9 mouse cellular contexts compared by ENCODE assay signal in genomic region chr11:83271951-83272843, GRCm38 (mm10). TPM values are rescaled to one million over a fixed set of nuclear protein-coding genes. Genes with fewer than 3 reads are reported as not detected.
DNase-seq lines count a peak whose midpoint lies in the region; ATAC-seq and TF ChIP-seq lines count a peak whose summit lies in the region.
"Had no signal": no experiment of that assay in that cellular context is flagged by ENCODE, and none has a peak within 500 bp of the region (broad histone marks: within the 10 kb centered on the region; RNA-seq: fewer than 3 reads in every experiment).

No protein-coding gene starts in this region.

- no peak for DNase-seq in heart, adult 11 months
- DNase-seq in embryo, embryonic 11 days, result peak; percentile 39
- DNase-seq in mesoderm, embryonic 11.5 days (ENCODE audit: low read depth, low spot score), result peak; percentile 33
- peak; percentile 39 for DNase-seq in yolk sac, embryonic 10.5 days (ENCODE audit: low spot score)
- no peak for DNase-seq in adrenal gland, adult 18-20 months (ENCODE audit: low spot score in 2 of 2)

- peak overlapping the region; percentile 69 for H3K4me2 ChIP-seq in heart, embryonic 13.5 days
- peak overlapping the region; percentile 75 for H3K4me2 ChIP-seq in kidney, embryonic 15.5 days

- 11% methylated on average over 2 of the region's 2 CpGs for WGBS in heart, embryonic 13.5 days
- 18% methylated on average over 2 of the region's 2 CpGs for WGBS in kidney, embryonic 15.5 days

- H3K27me3 ChIP-seq in heart, embryonic 13.5 days (replicated peaks), result no peaks in the 10 kb centered on the region
- peaks cover 31% of the 10 kb centered on the region for H3K27me3 ChIP-seq in E14TG2a.4 (ENCODE audit: insufficient read depth, low read length)
- 0 out of 2 replicates have a peak, but pooled peaks cover 15% of the 10 kb centered on the region for H3K27me3 ChIP-seq in kidney, embryonic 15.5 days
- H3K27me3 ChIP-seq: neural tube, embryonic 12.5 days had no signal

- no peaks in the 10 kb centered on the region for H3K9me3 ChIP-seq in heart, embryonic 13.5 days
- no peaks in the 10 kb centered on the region for H3K9me3 ChIP-seq in E14TG2a.4 (ENCODE audit: low read length)
- H3K9me3 ChIP-seq in kidney, embryonic 15.5 days (replicated peaks), result no peaks in the 10 kb centered on the region
- H3K9me3 ChIP-seq: neural tube, embryonic 12.5 days had no signal

- H3K4me3 ChIP-seq in heart, embryonic 13.5 days, result no peak overlapping the region; the same call in 1 of the 2 replicates
- no peak overlapping the region for H3K4me3 ChIP-seq in E14TG2a.4 (replicated peaks; ENCODE audit: low read length)
- no peak overlapping the region for H3K4me3 ChIP-seq in kidney, embryonic 15.5 days (replicated peaks)

- H3K4me1 ChIP-seq in heart, embryonic 13.5 days, result peaks cover 3% of the 10 kb centered on the region; the same call in 1 of the 2 replicates
- peaks cover 7% of the 10 kb centered on the region for H3K4me1 ChIP-seq in E14TG2a.4 (replicated peaks; ENCODE audit: low read depth, low read length)
- H3K4me1 ChIP-seq in kidney, embryonic 15.5 days, result 0 out of 2 replicates have a peak, but pooled peaks cover 5% of the 10 kb centered on the region
- H3K4me1 ChIP-seq: neural tube, embryonic 12.5 days had no signal

- TF ChIP-seq CTCF in E14TG2a.4 (conservative IDR thresholded peaks at IDR 0.05; ENCODE audit: low read length), result peak; percentile 19; the same call in 1 of the 2 replicates

- ATAC-seq in heart, embryonic 13.5 days (ENCODE audit: extremely low read depth, insufficient number of reproducible peaks, low FRiP score, low TSS enrichment), result no peak
- ATAC-seq in kidney, embryonic 15.5 days (replicated peaks; ENCODE audit: low FRiP score), result peak; percentile 2; the same call in 1 of the 2 replicates

- peak overlapping the region; percentile 70 for H3K27ac ChIP-seq in heart, embryonic 13.5 days (replicated peaks)
- H3K27ac ChIP-seq in kidney, embryonic 15.5 days, result 0 out of 2 replicates have a peak overlapping the region, but pooled peaks have one; percentile 66

- H3K36me3 ChIP-seq in heart, embryonic 13.5 days, result no peaks in the 10 kb centered on the region
- H3K36me3 ChIP-seq in E14TG2a.4 (ENCODE audit: insufficient read depth, low read length), result no peaks in the 10 kb centered on the region
- no peaks in the 10 kb centered on the region for H3K36me3 ChIP-seq in kidney, embryonic 15.5 days
- H3K36me3 ChIP-seq: neural tube, embryonic 12.5 days had no signal

- H3K9ac ChIP-seq in heart, embryonic 13.5 days, result no peak overlapping the region
- H3K9ac ChIP-seq in kidney, embryonic 15.5 days, result no peak overlapping the region

RNA-seq across cellular contexts. Expression of gene Slfn14, which starts 14.3 kb away (rescaled TPM):
- 0.84 and 0.88 TPM in 2 replicates for polyA plus RNA-seq in heart, embryonic 13.5 days (2015; fragmentation: Nextera tagmentation; extraction: Ambion mirVana)
- polyA plus RNA-seq in kidney, embryonic 15.5 days (2015; fragmentation: Nextera tagmentation; extraction: Ambion mirVana), result 0.30 and 0.66 TPM in 2 replicates
- total RNA-seq in adrenal gland, adult 18-20 months (2021), result not detected

RNA-seq across cellular contexts. Expression of gene Ap2b1, which starts 26.6 kb away (rescaled TPM):
- polyA plus RNA-seq in heart, embryonic 13.5 days (2015; fragmentation: Nextera tagmentation; extraction: Ambion mirVana), result 36.2 and 37.2 TPM in 2 replicates
- 62.5 and 65.2 TPM in 2 replicates for polyA plus RNA-seq in kidney, embryonic 15.5 days (2015; fragmentation: Nextera tagmentation; extraction: Ambion mirVana)
- 100 to 1,000 TPM in 1 of 2 experiments, 10 to 100 TPM in 1; 91.9 to 108 TPM for total RNA-seq in adrenal gland, adult 18-20 months (2021)

RNA-seq across cellular contexts. Expression of gene Pex12, which starts 30.2 kb away (rescaled TPM):
- 8.5 and 8.6 TPM in 2 replicates for polyA plus RNA-seq in heart, embryonic 13.5 days (2015; fragmentation: Nextera tagmentation; extraction: Ambion mirVana)
- polyA plus RNA-seq in kidney, embryonic 15.5 days (2015; fragmentation: Nextera tagmentation; extraction: Ambion mirVana), result 11.7 and 13.2 TPM in 2 replicates
- 10 to 100 TPM; 14.9 to 16.9 TPM for total RNA-seq in adrenal gland, adult 18-20 months (2021)

Comparison
In these comparisons a context has a peak if more than half of its experiments do, and no peak if none do; other contexts are left out.
1. DNase-seq: peak in embryo, embryonic 11 days (single experiment), mesoderm, embryonic 11.5 days (single experiment) and yolk sac, embryonic 10.5 days (single experiment); none in heart, adult 11 months (single experiment) and adrenal gland, adult 18-20 months (0 of 2).